Mouse (Mus musculus) cerebellum, adult 9-11 months (tissue): ENCODE measurements at regions not wholly inside any gene's neighbourhood (a gene's known extent, or its start where the extent isn't known, plus 50 kb on each side); places are given as distances from the start of the nearest gene placed in this dataset.

Experiments used
- DNase-seq: peaks from one replicate; pipeline ENCODE4 v3.0.0; 2022

GRCm38 (mm10) chr16:74597735-74598340 lies 186.2 kb upstream of the Robo2 start:
- DNase-seq, result no peak

GRCm38 (mm10) chr16:74591896-74592295 lies 180.3 kb upstream of the Robo2 start:
- DNase-seq, result no peak

DNA sequence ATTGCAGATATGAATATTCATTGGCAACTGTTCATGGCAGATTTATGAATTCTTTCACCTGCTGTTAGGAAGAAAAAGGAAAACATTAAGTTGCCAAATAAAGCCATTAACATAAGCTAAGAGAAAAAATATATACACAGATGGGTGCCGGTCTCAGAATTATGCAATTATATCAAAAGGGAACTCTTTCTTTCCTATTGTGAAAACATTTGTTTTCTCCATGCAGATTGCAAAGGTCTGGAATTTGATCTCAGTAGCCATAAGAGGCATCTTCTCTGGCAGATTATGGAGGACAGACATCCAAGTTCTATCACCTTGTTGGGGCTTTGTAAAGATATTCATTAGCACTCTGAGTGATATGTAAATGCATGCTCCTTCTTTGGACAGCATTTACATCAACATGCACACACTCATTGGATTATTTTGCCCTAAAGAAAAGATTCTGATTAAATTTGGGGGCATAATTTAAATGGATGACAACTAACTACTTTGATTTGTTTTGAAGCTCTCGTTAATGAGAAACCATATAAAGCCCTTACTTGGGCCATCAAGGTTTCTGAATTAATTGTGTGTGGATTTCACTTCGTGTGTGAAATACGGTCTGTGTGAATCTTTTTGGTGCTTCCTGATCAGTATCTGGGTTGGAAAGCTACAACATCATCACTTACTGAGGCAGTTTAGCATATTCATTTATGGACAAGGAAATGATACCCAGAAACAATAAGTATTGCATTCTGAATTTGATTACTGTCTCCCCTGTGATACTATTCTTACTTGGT lies 171.2 kb upstream of the Robo2 start:
- DNase-seq, result no peak

DNA sequence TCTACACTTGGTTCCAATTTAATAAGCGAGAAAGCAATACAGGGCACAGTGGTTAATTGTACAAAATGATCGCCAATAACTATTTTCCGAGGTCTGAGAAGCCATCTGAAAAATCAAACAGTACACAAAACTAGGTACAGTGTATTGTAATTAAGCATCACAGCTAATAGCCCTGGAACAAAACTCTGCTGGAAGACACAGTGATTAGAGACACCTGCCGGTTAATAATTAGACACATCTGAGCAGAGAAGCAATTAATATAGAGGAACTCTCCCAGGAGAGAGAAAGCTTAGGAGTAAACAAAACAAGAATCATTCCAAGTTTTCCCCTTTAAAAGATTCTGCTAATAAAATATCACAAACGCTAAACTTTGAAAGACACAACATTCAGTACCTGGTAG lies 136.7 kb upstream of the Robo2 start:
- no peak for DNase-seq

DNA sequence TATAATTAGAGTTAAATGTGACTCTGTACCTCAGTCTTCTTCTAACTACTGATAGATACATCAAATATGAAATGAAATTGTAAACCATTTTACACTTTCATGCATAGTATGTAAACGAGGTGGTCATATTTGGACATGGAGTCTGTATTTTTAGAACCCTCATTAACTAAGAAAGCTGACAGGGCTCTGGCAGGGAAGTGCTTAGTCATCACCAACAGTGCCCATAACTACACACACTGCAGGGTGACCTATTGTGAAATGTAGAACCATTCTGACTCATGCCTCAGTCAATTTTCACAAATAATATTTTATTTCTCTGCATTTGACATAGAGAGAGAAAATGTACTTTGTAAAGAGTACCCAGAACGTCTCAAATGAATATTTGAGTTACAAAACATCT lies 118.9 kb upstream of the Robo2 start:
- no peak for DNase-seq

DNA sequence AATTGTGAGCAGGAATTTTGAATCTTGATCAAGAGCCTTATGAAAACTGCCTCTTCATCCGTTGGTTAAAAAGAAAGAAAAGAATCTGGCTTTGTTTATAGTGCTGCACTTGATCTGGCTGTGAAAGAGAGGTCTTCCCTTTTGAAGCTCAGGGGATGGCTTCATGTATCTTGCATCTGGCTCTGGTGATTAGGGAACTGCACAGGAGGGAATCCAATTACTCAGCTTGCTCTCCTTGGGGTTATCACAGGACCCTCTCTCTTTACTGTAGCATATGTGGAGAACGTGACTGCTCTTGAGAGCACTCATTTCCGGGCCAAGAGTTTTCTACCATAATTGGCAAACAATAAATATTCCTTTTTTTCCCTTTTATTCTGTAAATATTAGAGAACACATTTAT lies 116.6 kb upstream of the Robo2 start:
- no peak for DNase-seq

DNA sequence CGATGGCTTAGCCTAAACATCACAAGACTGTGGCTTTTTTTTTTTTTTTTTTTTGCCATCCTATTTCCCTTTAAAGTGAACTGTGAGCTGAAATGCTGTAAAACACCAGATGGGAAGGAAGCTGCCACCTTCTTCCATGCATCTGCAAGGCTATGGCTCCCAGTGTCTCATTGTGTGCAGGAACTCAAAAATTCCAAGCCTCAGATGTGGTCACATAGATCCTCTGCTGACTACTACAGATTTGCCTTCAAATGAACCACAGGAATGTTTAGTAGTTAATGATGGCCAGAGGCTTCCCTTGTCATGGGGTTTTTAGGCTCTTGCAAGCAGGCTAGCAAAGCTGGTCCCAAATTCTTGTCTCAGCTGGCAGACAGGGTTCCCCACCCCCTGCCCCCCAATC lies 114.9 kb upstream of the Robo2 start:
- DNase-seq, result no peak

DNA sequence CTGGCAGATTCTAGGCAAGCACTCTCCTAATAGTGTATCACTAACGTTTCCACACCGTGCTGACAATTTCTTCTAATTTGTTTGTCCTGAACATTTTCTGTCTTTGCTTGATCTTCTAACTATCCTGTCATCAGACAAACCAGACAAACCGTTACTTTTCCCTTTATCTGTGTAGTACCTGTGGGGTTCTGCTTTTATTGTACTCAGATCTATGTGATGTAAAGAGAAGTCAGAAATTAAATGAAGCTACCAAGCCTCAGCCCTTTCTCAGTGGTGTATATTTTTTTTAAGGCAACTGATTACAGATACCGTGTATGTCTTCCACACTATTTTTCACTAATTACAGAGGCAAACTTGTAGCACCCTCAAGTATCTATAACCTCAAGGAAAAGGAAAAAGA lies 108.9 kb upstream of the Robo2 start:
- DNase-seq, result no peak

DNA sequence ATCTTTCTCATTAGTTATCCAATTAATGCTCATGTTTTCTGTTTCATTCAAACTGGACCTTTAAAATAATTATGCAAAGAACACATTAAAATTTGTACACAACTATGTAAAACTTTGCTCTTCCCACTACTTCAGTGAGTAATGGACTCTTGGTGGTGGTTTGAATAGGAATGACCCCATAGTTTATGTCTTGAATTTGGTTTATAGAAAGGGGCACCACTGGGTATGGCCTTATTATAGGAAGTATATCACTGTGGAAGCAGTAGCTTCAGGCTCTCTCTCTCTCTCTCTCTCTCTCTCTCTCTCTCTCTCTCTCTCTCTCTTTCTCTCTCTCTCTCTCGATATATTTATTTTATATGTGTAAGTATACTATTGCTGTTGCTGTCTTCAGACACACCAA lies 106.3 kb upstream of the Robo2 start:
- DNase-seq, result no peak

DNA sequence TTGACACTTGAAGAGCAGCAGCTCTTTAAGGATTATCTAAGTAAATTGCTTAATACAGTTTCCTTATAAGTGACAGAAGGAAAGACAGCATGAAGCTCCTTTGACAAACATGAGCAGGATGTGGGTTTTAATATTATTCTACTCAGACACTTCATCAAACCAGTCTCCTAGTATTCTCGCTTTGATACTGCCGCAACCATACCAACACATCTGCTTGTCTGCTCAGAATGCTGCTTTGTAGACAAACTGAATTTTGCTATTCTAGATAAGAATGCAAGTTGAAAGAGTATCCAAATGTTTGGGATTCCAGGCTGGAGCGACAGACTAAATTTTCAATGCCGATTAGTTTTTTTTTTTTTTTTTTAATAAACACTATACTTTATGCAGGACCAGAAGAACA lies 105.7 kb upstream of the Robo2 start:
- DNase-seq, result no peak

GRCm38 (mm10) chr16:74514481-74514880 lies 102.9 kb upstream of the Robo2 start:
- DNase-seq, result no peak

DNA sequence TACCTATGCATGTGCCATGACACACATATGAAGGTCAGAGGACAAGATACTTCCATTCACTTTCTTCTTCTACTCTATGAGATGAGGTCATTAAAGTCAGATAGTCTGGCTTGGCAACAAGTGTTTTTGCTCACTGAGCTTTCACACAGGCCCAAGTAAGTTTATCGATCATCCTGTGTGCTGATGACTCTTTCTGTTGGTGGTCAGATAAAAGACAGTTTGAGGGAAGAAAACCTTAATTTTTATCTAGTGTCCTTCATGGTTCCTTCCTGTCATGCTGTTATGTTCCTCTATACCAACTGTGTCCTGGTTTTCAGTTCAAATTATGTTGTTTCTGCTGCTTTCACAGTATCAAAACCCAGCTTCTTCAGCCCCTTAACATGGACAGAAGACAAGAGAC lies 98.8 kb upstream of the Robo2 start:
- DNase-seq, result no peak

GRCm38 (mm10) chr16:74509489-74509888 lies 97.9 kb upstream of the Robo2 start:
- DNase-seq, result no peak

- DNase-seq, result no peak
Observed at GRCm38 (mm10) chr16:74506719-74507118, 95.1 kb upstream of the Robo2 start.

- DNase-seq, result no peak
Observed at GRCm38 (mm10) chr16:74506173-74506709, 94.6 kb upstream of the Robo2 start.

- no peak for DNase-seq
Observed at GRCm38 (mm10) chr16:74504426-74504825, 92.8 kb upstream of the Robo2 start.

- DNase-seq, result no peak
Observed at GRCm38 (mm10) chr16:74500687-74501086, 89.1 kb upstream of the Robo2 start.

GRCm38 (mm10) chr16:74467745-74468420 lies 56.3 kb upstream of the Robo2 start:
- no peak for DNase-seq

- no peak for DNase-seq
Observed at GRCm38 (mm10) chr16:74467159-74467558, 55.5 kb upstream of the Robo2 start.

DNA sequence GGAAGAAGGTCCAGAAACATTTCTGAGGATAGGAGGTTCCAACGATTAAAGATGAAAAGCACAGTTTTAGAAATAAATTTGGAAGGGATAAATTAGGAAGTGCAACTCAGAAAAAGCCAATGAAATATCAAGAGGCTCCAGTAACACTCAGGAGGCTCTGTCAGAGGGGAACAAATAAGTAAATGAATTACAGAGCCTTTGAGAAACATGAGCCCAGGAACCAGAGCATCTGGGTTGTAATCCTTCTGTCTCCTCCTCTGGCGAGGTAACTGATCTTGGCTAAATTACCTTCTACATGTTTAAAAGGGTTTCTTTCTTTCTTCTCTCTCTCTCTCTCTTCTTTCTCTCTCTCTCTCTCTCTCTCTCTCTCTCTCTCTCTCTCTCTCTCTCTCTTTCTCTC lies 53.2 kb upstream of the Robo2 start:
- DNase-seq, result no peak

DNA sequence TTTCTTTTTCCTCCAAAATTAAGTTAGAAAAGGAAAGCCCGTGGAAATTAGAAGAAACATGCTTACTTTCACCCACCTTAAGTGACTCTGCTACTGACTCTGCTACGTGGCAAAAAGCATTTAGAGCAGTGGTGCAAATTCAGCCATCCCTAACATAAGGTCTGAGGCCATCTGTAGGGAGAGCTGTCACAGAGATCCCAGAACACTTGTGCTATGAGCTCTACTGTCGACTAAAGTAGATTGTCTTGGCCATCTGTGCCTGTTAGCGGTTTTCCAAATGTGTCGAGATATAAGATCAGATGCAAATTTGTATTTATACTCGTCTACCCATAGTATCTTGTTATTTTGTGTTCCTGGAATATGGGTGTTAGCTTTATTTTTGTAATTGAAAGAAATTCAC lies 52.7 kb upstream of the Robo2 start:
- DNase-seq, result no peak

DNA sequence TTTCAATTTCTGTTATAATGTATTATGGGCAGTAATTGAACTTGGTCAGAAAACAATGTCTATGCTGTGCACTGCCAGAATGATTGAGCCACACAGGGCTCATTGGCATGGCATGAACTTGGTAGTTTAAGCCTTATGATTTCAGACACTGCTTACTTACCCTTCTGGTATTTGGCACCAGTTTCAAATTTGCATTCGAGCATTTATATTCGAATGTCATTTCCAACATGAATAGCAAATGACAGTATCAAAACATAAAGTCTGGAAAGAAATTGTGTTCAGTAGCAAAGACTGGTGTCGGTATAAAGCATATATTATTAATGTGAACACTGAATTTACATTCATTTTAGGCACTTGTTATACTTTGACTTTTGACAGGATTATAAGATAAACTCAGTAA lies 50.8 kb upstream of the Robo2 start:
- DNase-seq, result no peak
